Mouse (Mus musculus) layer of hippocampus, adult 11-12 months (tissue): ENCODE results near the gene Tut7.
A peak's percentile ranks its signal among the peaks of the same experiment; 100 is the strongest.
"Not testable (repeated sequence)": the region's sequence is repeated elsewhere in the genome, so short reads cannot be mapped to it uniquely, and the experiment has no call there.

ENCODE experiments used
- DNase-seq: peaks from one replicate; pipeline ENCODE4 v3.0.0; 2022; ENCODE audit warnings: low spot score

The Tut7 gene

GRCm38 (mm10) chr13:59822507-59823462 is at the start of gene Tut7:
Gene Tut7 (minus strand): TSS chr13:59823147.
- peak; percentile 93 for DNase-seq

- no peak for DNase-seq
Measured at GRCm38 (mm10) chr13:59872446-59872845, 49.5 kb upstream of the Tut7 start.

GRCm38 (mm10) chr13:59870004-59870403 is 47.1 kb upstream of the Tut7 start:
- no peak for DNase-seq

GRCm38 (mm10) chr13:59868011-59868649 is 45.2 kb upstream of the Tut7 start:
- DNase-seq: no peak

- no peak for DNase-seq
Measured at GRCm38 (mm10) chr13:59867103-59867502, 44.2 kb upstream of the Tut7 start.

- no peak for DNase-seq
Measured at GRCm38 (mm10) chr13:59859515-59859914, 36.6 kb upstream of the Tut7 start.

GRCm38 (mm10) chr13:59856286-59857070 is 33.5 kb upstream of the Tut7 start:
- peak; percentile 61 for DNase-seq

- DNase-seq: no peak
Measured at GRCm38 (mm10) chr13:59853471-59853870, 30.5 kb upstream of the Tut7 start.

- no peak for DNase-seq
Measured at GRCm38 (mm10) chr13:59850373-59850772, 27.4 kb upstream of the Tut7 start.

- DNase-seq: no peak
Measured at GRCm38 (mm10) chr13:59844661-59845060, 21.7 kb upstream of the Tut7 start.

GRCm38 (mm10) chr13:59843976-59844375 is 21.0 kb upstream of the Tut7 start:
- DNase-seq: no peak

GRCm38 (mm10) chr13:59842226-59843210 is 19.6 kb upstream of the Tut7 start:
- peak; percentile 87 for DNase-seq

GRCm38 (mm10) chr13:59841761-59842160 is 18.8 kb upstream of the Tut7 start:
- DNase-seq: not testable (repeated sequence)

GRCm38 (mm10) chr13:59840429-59841169 is 17.7 kb upstream of the Tut7 start:
- DNase-seq: peak; percentile 89

- no peak for DNase-seq
Measured at GRCm38 (mm10) chr13:59839356-59839755, 16.4 kb upstream of the Tut7 start.

GRCm38 (mm10) chr13:59838464-59838863 is 15.5 kb upstream of the Tut7 start:
- no peak for DNase-seq

GRCm38 (mm10) chr13:59836811-59837210 is 13.9 kb upstream of the Tut7 start:
- no peak for DNase-seq

GRCm38 (mm10) chr13:59836101-59836798 is 13.3 kb upstream of the Tut7 start:
- no peak for DNase-seq

- no peak for DNase-seq
Measured at GRCm38 (mm10) chr13:59834786-59835452, 12.0 kb upstream of the Tut7 start.
